Mouse (Mus musculus) natural killer cell, adult 2 months (primary cell): ENCODE data around the gene Tigit.

ENCODE experiments used
- DNase-seq, 2 experiments: peaks; one replicate each; pipeline ENCODE4 v3.0.0; 2022; ENCODE audit warnings: low spot score in 2 of 2

Tigit gene

GRCm38 (mm10) chr16:43668294-43668693, 4.3 kb upstream of the Tigit start:
- DNase-seq, result no peak

GRCm38 (mm10) chr16:43664861-43665260, 915 bp upstream of the Tigit start:
- peak; percentile 11 to 31 for DNase-seq

- no peak for DNase-seq
These were observed 1.6 kb downstream of the Tigit start for GRCm38 (mm10) chr16:43662124-43663004.

- DNase-seq, result no peak
These were observed 2.4 kb downstream of the Tigit start for GRCm38 (mm10) chr16:43661576-43661975.

GRCm38 (mm10) chr16:43655183-43655787, 8.7 kb downstream of the Tigit start:
- peak; percentile 34 to 37 for DNase-seq

- no peak for DNase-seq
These were observed 9.7 kb downstream of the Tigit start for GRCm38 (mm10) chr16:43654269-43654668.

GRCm38 (mm10) chr16:43653288-43653687, 10.7 kb downstream of the Tigit start:
- DNase-seq, result no peak

- no peak for DNase-seq
These were observed 13.4 kb downstream of the Tigit start for GRCm38 (mm10) chr16:43650355-43651080.

GRCm38 (mm10) chr16:43647641-43648040, 16.3 kb downstream of the Tigit start:
- DNase-seq, result no peak

GRCm38 (mm10) chr16:43646943-43647342, 17.0 kb downstream of the Tigit start:
- DNase-seq, result no peak

GRCm38 (mm10) chr16:43645879-43646278, 18.1 kb downstream of the Tigit start:
- DNase-seq, result no peak

GRCm38 (mm10) chr16:43641230-43641629, 22.7 kb downstream of the Tigit start:
- DNase-seq, result no peak

- DNase-seq, result no peak
These were observed 25.4 kb downstream of the Tigit start for GRCm38 (mm10) chr16:43638406-43639049.

- no peak for DNase-seq
These were observed 26.7 kb downstream of the Tigit start for GRCm38 (mm10) chr16:43637241-43637640.

GRCm38 (mm10) chr16:43634037-43634436, 29.9 kb downstream of the Tigit start:
- no peak for DNase-seq

- DNase-seq, result no peak
These were observed 32.2 kb downstream of the Tigit start for GRCm38 (mm10) chr16:43631758-43632157.

- DNase-seq, result no peak
These were observed 35.3 kb downstream of the Tigit start for GRCm38 (mm10) chr16:43628662-43629061.

- DNase-seq, result no peak
These were observed 38.0 kb downstream of the Tigit start for GRCm38 (mm10) chr16:43625956-43626355.

- no peak for DNase-seq
These were observed 38.7 kb downstream of the Tigit start for GRCm38 (mm10) chr16:43625289-43625688.

- DNase-seq, result no peak
These were observed 39.1 kb downstream of the Tigit start for GRCm38 (mm10) chr16:43624876-43625275.

GRCm38 (mm10) chr16:43623315-43624000, 40.5 kb downstream of the Tigit start:
- no peak for DNase-seq
